Mouse (Mus musculus) CH12.LX (cell line): ENCODE measurements at regions not wholly inside any gene's neighbourhood (a gene's known extent, or its start where the extent isn't known, plus 50 kb on each side); places are given as distances from the start of the nearest gene placed in this dataset.

Experiments
- DNase-seq: peaks from one replicate; pipeline ENCODE4 v3.0.0-alpha.2; 2013; ENCODE audit errors: extremely low read depth
- H3K27ac ChIP-seq: 2 replicates; pipeline ENCODE4 v1.5.1; 2012; ENCODE audit warnings: low read depth, mild to moderate bottlenecking, control low read depth, moderate library complexity; ENCODE audit not compliant: insufficient read depth
- H3K27me3 ChIP-seq: replicated peaks from 2 replicates; pipeline ENCODE3; 2012; ENCODE audit warnings: inconsistent platforms
- H3K36me3 ChIP-seq, 2 experiments: replicated peaks in 1 of 2; 2 replicates each; pipeline versions ENCODE3 to v1.6.1; 2012; ENCODE audit warnings: inconsistent platforms in 1 of 2, low read length in 1 of 2, mild to moderate bottlenecking in 1 of 2, mixed read lengths in 1 of 2, moderate library complexity in 1 of 2; ENCODE audit not compliant: control insufficient read depth in 1 of 2, insufficient read depth in 1 of 2
- H3K4me1 ChIP-seq, 2 experiments: 2 replicates each; pipeline ENCODE4 v1.6.1; 2012; ENCODE audit warnings: inconsistent platforms in 1 of 2, moderate library complexity in 1 of 2; ENCODE audit not compliant: insufficient read depth in 2 of 2, control insufficient read depth in 1 of 2
- H3K4me2 ChIP-seq: 2 replicates; pipeline ENCODE4 v1.6.1; 2012; ENCODE audit warnings: low read depth, mild to moderate bottlenecking, control low read depth; ENCODE audit not compliant: poor library complexity, insufficient read depth, severe bottlenecking
- H3K4me3 ChIP-seq, 3 experiments: fragments of 150-350 bp in 1 of 3; sonication (generic) in 1 of 3; replicated peaks in 1 of 3; 2 replicates each; pipeline versions ENCODE3 to v1.5.1; 2011 to 2012; ENCODE audit warnings: low read depth in 2 of 3, low read length in 2 of 3, mild to moderate bottlenecking in 2 of 3, moderate library complexity in 2 of 3, control low read depth in 1 of 3, improper control_type of control experiment in 1 of 3, inconsistent platforms in 1 of 3, mixed read lengths in 1 of 3; ENCODE audit not compliant: poor library complexity in 1 of 3
- H3K79me2 ChIP-seq: replicated peaks from 2 replicates; pipeline ENCODE4 v1.6.1; 2012; ENCODE audit warnings: mild to moderate bottlenecking, moderate library complexity; ENCODE audit not compliant: control insufficient read depth, poor library complexity, insufficient read depth, severe bottlenecking; ENCODE audit errors: extremely low read depth
- H3K9ac ChIP-seq: 2 replicates; pipeline ENCODE4 v1.6.1; 2012; ENCODE audit warnings: low read depth, mild to moderate bottlenecking, control low read depth, moderate library complexity; ENCODE audit not compliant: insufficient read depth
- H3K9me3 ChIP-seq: replicated peaks from 2 replicates; pipeline ENCODE3; 2012; ENCODE audit warnings: low read length, inconsistent platforms, mixed read lengths
- BHLHE40 ChIP-seq: IDR thresholded peaks from 2 replicates; pipeline ENCODE4 v1.6.1; 2011; ENCODE audit warnings: mild to moderate bottlenecking, low read depth, low read length, improper control_type of control experiment
- CHD2 ChIP-seq: IDR thresholded peaks from 2 replicates; pipeline ENCODE4 v1.6.1; 2011; ENCODE audit warnings: low read length, improper control_type of control experiment
- CTCF ChIP-seq, 2 experiments: IDR thresholded peaks in 1 of 2; conservative IDR thresholded peaks in 1 of 2; 2 replicates each; pipeline ENCODE4 v1.5.1; 2011 to 2012; ENCODE audit warnings: low read depth in 2 of 2, low read length in 2 of 2, improper control_type of control experiment in 1 of 2, inconsistent platforms in 1 of 2, mild to moderate bottlenecking in 1 of 2, moderate library complexity in 1 of 2
- GABPA ChIP-seq: IDR thresholded peaks from 2 replicates; pipeline ENCODE4 v1.6.1; 2012; ENCODE audit warnings: low read depth, low read length, improper control_type of control experiment, inconsistent platforms; ENCODE audit not compliant: insufficient replicate concordance
- IRF4 ChIP-seq: IDR thresholded peaks from 2 replicates; pipeline ENCODE4 v1.6.1; 2014; ENCODE audit warnings: low read depth, mild to moderate bottlenecking, inconsistent platforms, low read length, improper control_type of control experiment
- JUND ChIP-seq: conservative IDR thresholded peaks from 2 replicates; pipeline ENCODE4 v1.6.1; 2011; ENCODE audit warnings: low read depth, low read length, improper control_type of control experiment
- MAFK ChIP-seq: IDR thresholded peaks from 2 replicates; pipeline ENCODE4 v1.6.1; 2011; ENCODE audit warnings: low read length, improper control_type of control experiment; ENCODE audit not compliant: insufficient replicate concordance
- MAX ChIP-seq: IDR thresholded peaks from 2 replicates; pipeline ENCODE4 v1.6.1; 2011; ENCODE audit warnings: low read length, improper control_type of control experiment
- MEF2A ChIP-seq: IDR thresholded peaks from 2 replicates; pipeline ENCODE4 v1.6.1; 2014; ENCODE audit warnings: low read depth, mild to moderate bottlenecking, inconsistent platforms, low read length, improper control_type of control experiment, borderline replicate concordance
- MXI1 ChIP-seq: IDR thresholded peaks from 2 replicates; pipeline ENCODE4 v1.6.1; 2011; ENCODE audit warnings: mild to moderate bottlenecking, low read depth, low read length, improper control_type of control experiment
- NRF1 ChIP-seq: IDR thresholded peaks from 2 replicates; pipeline ENCODE4 v1.6.1; 2014; ENCODE audit warnings: low read depth, mild to moderate bottlenecking, inconsistent platforms, low read length, improper control_type of control experiment, moderate library complexity
- PAX5 ChIP-seq: IDR thresholded peaks from 2 replicates; pipeline ENCODE4 v1.6.1; 2012; ENCODE audit warnings: low read length, inconsistent platforms, mixed read lengths
- POLR2AphosphoS2 ChIP-seq: IDR thresholded peaks from 2 replicates; pipeline ENCODE4 v1.6.1; 2011; ENCODE audit warnings: low read depth, low read length, improper control_type of control experiment
- TBP ChIP-seq: conservative IDR thresholded peaks from 2 replicates; pipeline ENCODE4 v1.6.1; 2011; ENCODE audit warnings: low read depth, low read length, improper control_type of control experiment
- ZMIZ1 ChIP-seq: IDR thresholded peaks from 2 replicates; pipeline ENCODE4 v1.6.1; 2012; ENCODE audit warnings: low read depth, mild to moderate bottlenecking, inconsistent platforms, low read length, improper control_type of control experiment
- ZNF384 ChIP-seq: IDR thresholded peaks from 2 replicates; pipeline ENCODE4 v1.6.1; 2012; ENCODE audit warnings: low read depth, low read length, improper control_type of control experiment, inconsistent platforms
- dilution Hi-C: fragments of 300-500 bp; cut with MboI; formaldehyde crosslinking; loops from 2 replicates; pipeline ENCODE4 v1.14.3; 2020; ENCODE audit warnings: low sequenced_read_pairs; ENCODE audit not compliant: extremely low pct_unique_long_range_greater_than_20kb, extremely low pct_ligation_motif_present
- in situ Hi-C: fragments of 300-500 bp; cut with MboI; formaldehyde crosslinking; loops from 3 replicates; pipeline ENCODE4 v1.14.3; 2019; ENCODE audit warnings: low sequenced_read_pairs, low pct_ligation_motif_present, low pct_unique_long_range_greater_than_20kb, mixed read lengths

DNA sequence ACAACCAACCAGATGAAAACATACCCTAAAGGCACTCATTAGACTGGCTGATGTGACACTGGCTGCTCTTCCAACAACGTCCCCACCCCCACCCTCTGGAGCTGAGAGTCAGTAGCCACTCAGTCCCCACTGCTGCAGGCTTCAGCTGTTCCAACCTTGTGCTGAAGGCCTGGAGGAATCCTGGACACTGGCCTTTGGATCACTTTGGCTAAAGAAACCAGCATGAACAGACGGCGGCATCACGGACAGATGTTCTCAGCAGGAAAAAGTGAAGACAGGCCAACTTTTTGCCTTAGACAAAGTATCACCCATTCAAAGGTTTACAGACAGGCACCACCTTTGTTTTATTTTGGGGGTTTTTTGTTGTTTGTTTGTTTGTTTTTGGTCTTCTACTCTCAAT, 125.8 kb upstream of the Mgat5 start:
- H3K36me3 ChIP-seq = no peaks in the 10 kb centered on the region
- no peak overlapping the region for H3K4me3 ChIP-seq
- H3K9ac ChIP-seq = no peak overlapping the region
- no peak overlapping the region for H3K27ac ChIP-seq
- H3K79me2 ChIP-seq = no peaks in the 10 kb centered on the region
- DNase-seq = no peak
- H3K27me3 ChIP-seq = peaks cover 28% of the 10 kb centered on the region
- no peak for TF ChIP-seq MAFK
- no peak for TF ChIP-seq ZNF384
- TF ChIP-seq MEF2A = no peak
- no peak for TF ChIP-seq PAX5
- TF ChIP-seq GABPA = no peak
- no peak for TF ChIP-seq CTCF (conservative IDR thresholded peaks at IDR 0.05 in 1 of 2, IDR thresholded peaks at IDR 0.05 in 1 of 2; ENCODE audit: low read depth in 2 of 2, low read length in 2 of 2)
- no peak for TF ChIP-seq MAX
- TF ChIP-seq MXI1 = no peak
- no peak for TF ChIP-seq NRF1
- TF ChIP-seq POLR2AphosphoS2 = no peak
- no peak for TF ChIP-seq BHLHE40
- no peak for TF ChIP-seq TBP
- TF ChIP-seq CHD2 = no peak
- TF ChIP-seq, all 38 proteins: peak for 0
- in situ Hi-C loops = no loop called here
- Histone ChIP-seq H3K4me1 (no peaks in the 10 kb centered on the region), H3K4me2 (no peak overlapping the region), H3K9me3 (peaks cover 6% of the 10 kb centered on the region)
- dilution Hi-C loops = no loop called here

DNA sequence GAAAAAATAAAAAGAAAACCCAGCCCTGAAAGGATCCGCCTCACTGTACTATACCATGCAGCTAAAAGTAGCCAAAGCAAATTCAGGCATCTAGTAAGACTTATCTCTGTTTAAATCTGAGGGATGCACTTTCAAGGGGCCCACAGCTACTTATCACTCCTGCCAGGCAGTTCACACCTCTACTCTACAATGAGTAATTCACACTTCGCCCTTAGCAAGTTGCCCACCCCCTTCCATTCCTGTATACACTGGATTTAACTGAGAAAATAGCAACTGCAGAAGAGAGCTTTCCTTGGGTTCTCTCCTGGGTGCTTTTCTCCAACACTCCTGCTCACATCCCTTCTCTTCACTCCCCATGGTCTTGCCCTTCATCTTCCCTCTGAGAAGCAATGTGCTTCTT, 142.4 kb upstream of the Mgat5 start:
- H3K27ac ChIP-seq = no peak overlapping the region
- no peaks in the 10 kb centered on the region for H3K9me3 ChIP-seq
- no peak overlapping the region for H3K9ac ChIP-seq
- no peak overlapping the region for H3K4me2 ChIP-seq
- peaks cover 44% of the 10 kb centered on the region for H3K27me3 ChIP-seq
- dilution Hi-C loops (no loop called here), in situ Hi-C loops (no loop called here)
- TF ChIP-seq ZNF384 (no peak), JUND (no peak), ZMIZ1 (no peak), MEF2A (no peak), IRF4 (no peak)
- peaks cover 0 to 11% of the 10 kb centered on the region in 2 experiments; a peak in 1 of 4 replicates for H3K4me1 ChIP-seq
- no peak for DNase-seq
- H3K36me3 ChIP-seq = no peaks in the 10 kb centered on the region
- H3K4me3 ChIP-seq = no peak overlapping the region
- no peaks in the 10 kb centered on the region for H3K79me2 ChIP-seq
